Mouse (Mus musculus) ES-E14 (cell line): ENCODE measurements around the gene Gstm4.

Experiments
- CHD2 ChIP-seq: IDR thresholded peaks from 2 replicates; pipeline ENCODE4 v1.6.1; 2014; ENCODE audit warnings: mild to moderate bottlenecking, low read depth, low read length, inconsistent platforms
- MAFK ChIP-seq: IDR thresholded peaks from 2 replicates; pipeline ENCODE4 v1.6.1; 2014; ENCODE audit warnings: mild to moderate bottlenecking, low read depth, low read length, inconsistent platforms; ENCODE audit not compliant: insufficient read depth

GRCm38 (mm10) chr3:108026597-108026996 is 18.1 kb downstream of the Gstm4 start:
- no peak for TF ChIP-seq MAFK
- no peak for TF ChIP-seq CHD2
